Mouse (Mus musculus) lung, postnatal 36 days (tissue): ENCODE results near the gene Grm2.
"Not testable (repeated sequence)": the region's sequence is repeated elsewhere in the genome, so short reads cannot be mapped to it uniquely, and the experiment has no call there.

Source experiments
- DNase-seq: peaks from one replicate; pipeline ENCODE4 v3.0.0; 2022; ENCODE audit warnings: mixed read lengths

Gene Grm2

DNA sequence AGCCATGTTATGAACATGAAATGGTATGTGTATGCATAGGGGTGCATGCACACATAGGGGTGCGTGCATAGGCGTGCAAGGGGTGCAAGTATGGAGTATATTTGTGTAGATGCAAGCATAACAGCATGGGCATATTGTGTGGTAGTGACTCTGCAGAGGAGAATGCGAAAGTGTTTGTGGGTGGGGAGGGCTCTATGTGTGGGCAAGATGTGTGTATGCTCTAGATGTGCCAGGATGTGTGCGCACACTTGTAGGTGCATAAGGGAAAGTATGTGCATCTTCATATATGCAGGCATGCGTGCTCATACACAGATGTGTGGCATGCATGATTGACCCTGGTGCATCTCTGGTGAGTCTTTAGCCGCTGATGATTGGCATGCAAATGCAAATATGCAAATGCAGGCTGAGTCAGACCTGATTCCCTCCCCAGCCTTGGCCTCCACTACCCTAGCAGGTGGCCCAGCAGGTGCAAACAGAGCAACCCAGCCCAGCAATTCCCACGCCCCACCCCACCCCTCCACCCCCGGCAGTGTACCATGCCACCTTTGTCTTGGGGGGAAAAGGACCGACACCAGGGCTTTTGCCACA lies 10.1 kb downstream of the Grm2 start:
- DNase-seq = no peak

DNA sequence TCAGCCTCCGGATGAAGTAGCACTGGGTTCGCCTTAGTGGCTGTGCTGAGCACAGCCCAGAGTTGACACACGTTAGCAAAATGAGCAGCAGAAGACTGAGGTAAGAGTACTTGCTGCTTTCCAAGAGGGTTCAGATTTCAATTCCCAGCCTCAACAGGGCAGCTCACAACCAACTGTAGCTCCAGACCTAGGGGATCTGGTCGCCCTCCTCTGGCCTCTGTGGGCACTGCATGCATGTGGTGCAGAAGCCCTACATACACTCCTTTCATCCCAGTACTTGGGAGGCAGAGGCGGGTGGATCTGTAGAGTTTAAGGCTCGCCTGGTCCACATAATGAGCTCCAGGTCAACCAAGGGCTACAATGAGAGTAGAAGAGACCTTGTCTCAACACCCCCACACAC lies 12.1 kb downstream of the Grm2 start:
- DNase-seq = peak; percentile 2

DNA sequence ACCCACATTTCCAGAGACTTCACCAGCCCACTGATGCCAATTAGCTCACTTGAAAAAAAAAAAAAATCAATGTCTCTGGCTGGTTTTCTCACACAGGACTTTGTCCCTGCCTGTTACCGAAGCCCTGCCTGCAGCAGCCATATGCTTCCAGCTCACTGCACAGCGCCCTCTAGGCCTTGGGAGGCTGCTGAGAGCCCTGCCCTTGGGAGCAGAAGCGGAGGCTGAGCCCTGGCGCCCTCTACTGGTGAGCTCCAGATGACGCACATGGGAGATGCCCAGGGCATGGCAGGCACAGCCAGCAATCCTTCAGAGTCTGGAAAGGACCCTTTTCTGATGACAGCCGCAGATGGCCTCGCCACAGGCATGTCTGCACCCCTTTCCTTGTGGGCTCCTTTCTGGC lies 12.8 kb downstream of the Grm2 start:
- DNase-seq = peak; percentile 85

DNA sequence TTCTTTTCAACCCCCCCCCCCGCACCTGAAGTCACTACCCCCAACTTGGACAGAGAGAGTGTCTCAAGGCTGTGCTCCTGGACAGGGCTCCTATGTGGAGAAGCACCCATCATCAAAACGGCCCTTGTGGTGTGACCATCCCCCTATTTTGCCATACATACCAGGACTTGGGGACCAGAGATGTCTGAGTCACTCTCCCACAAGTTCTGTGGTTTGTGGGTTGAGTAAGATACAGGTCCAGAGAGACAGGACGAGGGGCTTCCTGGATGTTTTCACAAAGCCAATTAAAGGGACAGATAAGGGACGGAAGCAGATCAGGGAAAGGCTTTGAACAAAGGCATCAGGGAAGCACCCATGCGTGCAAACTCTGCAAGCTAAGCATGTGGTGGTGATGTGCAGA lies 14.5 kb downstream of the Grm2 start:
- no peak for DNase-seq

DNA sequence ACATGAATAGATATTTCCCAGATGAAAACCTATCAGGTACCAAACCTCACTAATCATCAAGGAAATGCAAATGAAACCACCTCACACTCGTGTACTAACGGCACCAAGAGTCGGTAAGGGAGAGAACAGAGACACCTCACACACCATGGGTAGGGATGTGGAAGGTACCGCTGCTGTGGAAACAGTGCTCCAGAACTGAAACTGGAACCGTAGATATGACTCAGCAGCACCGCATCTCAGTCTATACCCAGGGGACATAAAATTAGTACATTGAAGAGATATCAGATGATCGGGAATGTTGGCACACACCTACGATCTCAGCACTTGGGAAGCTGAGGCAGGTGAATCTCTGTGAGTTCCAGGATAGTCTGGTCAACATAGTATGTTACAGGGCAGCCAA lies 17.7 kb downstream of the Grm2 start:
- no peak for DNase-seq

DNA sequence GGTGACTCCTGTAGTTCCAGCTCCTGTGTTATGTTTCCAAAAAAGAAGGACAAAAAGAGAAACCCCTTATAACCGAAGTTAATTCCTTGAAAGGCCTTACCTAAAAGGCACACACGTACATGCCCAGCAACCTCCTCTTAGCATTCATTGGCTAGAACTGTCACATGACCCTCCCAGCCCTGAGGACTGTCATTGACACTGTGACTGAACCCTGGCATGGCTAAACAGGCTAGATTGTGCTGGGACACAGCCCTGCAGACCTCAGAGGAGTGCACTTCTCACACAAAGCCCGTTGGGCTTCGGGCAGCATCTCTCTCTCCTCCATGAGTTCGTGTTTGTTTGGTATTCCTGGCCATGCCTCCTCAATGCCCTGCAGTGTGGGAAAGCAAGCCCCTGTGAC lies 23.7 kb downstream of the Grm2 start:
- DNase-seq = no peak

DNA sequence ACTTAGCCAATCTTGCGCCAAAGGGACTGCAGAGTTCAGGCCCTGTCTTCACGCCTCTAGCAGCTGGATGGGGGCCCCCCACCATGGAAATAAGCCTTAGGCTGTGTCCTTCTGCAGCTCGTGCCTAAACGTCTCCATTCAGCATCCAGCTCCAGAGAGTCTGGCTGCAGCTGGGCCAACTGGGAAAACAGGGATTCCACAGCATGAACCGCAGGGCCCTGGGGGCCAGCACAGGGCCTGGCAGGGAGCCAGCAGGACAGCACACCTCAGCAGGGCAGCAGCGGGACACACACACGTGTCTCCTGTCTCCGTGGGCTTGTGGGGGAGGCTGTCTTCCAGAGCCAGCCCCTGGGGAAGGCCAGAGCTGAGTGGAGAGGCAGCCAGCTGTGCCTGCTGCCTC lies 28.1 kb downstream of the Grm2 start:
- not testable (repeated sequence) for DNase-seq

DNA sequence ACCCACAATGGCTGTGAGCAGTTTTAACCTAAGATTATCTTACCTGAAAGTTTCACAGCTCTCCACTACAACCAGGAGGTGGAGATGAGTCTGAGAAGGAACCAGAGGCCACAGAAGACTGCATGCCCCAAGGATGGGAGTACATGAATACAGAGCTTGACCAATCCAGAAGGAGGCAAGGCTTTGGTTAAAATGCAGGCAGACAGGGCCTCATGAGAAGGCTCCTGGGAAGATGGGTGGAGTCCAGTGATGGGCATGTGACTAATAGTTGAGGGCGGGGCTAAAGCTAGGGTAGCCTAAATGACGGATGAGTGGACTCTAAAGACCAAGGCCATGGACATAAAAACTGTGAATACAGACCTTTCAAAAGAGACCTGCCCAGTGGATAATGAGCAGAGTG lies 29.6 kb downstream of the Grm2 start, which contains the start of gene Iqcf6:
Gene Iqcf6, plus strand, starts transcription at position 301 of the 400 bp plus-strand sequence.
- no peak for DNase-seq

DNA sequence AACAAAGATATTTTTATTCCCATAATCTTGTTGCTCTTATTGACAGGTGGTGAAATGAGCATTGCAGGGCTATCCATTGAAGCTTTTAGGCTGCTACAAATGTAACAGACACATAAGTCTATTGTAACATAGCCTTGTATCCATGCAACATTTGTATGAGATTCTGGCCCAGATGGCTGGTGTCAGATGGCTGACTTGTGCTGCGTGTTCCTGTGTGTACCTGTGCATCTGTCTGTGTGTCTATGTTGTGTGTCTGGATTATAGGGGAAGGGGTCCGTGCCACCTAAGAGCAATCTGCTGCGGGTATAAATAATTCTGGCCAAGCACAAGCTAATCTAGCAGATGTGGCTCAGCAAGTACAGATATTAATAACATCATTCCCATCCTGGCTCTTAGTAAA lies 38.4 kb downstream of the Grm2 start:
- DNase-seq = no peak

DNA sequence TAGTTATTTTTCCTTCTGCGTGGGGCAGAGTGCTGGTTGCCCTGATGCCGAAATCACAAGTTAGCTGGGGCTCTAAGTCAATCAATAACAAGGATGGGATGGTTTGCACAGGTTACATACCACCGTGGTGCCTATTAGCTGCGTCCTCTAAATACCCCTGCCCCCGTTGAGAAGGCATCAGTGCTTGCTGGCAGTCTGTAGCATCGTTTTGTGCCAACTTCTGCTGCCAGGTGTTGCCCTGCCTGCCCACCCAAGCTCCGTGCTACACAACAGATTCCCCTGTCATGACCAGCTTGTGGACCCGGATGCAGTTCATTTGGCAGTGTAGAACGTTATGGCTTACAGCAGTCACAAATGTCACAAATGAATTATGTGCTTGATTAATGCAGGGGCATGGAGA lies 39.6 kb downstream of the Grm2 start:
- DNase-seq = no peak

DNA sequence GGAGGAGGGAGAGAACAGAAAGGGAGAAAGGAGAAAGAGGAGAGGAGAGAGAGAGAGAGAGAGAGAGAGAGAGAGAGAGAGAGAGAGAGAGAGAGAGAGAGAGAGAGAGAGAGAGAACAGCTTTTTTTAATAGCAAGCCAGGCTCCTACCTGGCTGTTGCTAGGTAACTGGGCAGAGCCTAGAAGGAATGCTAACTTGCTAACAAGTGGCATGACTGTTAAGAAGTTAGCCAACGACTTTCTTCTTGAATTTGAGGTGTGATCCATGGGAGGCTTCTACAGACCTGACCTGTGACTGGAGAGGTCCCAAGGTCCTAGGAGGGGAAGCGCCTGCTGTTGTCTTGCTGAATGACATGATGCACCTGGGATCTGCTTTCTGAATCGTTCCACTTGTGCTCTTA lies 41.3 kb downstream of the Grm2 start:
- peak; percentile 4 for DNase-seq

DNA sequence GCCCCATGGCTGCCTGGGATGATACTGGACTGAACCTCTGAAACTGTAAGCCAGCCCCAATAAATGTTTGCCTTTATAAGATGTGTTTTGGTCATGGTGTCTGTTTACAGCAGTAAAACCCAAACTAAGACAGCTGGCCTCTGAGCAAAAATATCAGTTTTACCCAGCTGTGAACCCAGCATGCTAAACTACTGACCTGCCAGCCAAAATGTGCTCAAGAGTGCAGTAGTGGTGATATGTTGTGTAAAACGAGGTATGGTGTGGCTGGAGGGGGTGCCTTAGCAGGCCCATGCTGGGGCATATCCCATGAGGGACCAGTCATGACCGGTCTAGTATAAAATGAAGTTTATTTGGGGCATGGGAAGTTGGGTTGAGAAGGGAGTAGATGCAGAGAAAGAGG lies 41.9 kb downstream of the Grm2 start:
- no peak for DNase-seq

DNA sequence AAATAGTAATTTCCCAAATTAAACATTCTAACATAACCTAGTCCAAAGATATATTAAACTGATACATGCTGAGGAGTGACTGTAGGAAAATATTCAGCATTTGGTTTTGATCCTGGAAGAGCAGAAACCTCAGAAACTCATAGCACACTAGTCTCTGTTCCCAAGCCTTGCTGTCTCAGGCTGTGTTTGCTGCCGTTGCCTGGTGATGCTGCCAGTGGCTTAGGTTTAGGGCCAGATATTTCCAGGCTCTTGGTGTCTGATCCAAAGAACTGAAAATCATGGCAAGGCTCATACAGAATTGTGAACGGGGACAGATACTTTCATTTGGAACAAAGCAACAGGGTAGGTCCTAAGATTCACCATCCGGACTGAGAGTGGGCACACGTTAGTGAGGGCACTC lies 45.2 kb downstream of the Grm2 start:
- no peak for DNase-seq

DNA sequence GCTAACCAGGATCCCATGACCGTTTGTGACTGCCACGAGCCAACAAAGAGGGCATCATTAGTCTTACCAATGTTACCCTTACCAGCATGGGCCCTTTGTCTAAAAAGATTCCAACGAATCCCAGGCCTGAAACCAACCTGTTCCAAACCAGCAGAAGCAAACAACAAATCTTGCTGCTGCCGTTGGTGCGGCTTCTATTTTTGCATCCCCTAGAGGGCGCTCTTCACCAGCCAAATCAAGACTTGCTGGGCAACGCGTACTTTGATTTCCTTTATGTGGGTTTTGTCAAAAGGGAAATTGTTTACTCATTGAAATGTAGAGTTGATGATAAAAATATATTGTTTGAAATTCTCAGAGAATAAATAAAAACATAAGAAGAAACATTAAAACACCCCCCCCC lies 55.3 kb downstream of the Grm2 start:
- DNase-seq = peak; percentile 44

DNA sequence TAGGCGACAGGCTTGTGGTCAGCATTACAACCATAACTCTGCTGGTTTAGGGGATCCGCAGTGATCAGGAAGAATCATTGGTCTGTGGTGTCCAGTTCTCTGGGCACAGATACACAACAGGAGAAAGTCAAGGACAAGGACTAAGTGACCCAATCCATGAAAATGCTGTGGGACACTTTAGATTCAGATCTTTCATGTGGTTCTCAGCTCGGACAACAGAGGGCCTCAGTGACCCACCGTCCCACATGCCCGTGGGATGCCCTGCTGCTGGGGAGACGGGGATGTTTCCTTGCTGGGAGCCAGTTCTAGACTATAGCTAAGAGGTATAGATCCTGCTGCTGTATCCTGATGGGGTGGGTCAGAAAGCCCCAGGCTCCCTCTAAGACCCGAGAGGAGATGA lies 57.4 kb downstream of the Grm2 start:
- DNase-seq = no peak

DNA sequence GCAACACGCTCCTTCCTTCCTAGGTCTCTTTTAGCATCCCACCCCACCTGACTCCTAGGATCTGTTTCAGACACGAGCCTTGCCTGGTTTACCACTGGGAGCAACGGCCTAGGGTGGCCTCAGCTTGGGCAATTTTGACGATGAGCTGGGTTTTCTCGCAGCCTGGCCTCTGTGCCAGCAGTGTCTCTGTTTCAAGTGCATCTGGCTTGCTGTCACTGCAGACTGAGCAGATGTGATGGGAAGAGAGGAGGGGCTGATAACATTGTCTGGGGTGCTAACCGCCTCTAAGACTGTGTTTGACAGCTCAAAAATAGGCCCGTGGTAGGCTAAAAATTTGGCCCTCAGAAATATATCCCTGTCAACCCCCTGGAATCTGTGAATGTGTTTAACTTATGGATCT lies 60.0 kb downstream of the Grm2 start:
- DNase-seq = no peak

DNA sequence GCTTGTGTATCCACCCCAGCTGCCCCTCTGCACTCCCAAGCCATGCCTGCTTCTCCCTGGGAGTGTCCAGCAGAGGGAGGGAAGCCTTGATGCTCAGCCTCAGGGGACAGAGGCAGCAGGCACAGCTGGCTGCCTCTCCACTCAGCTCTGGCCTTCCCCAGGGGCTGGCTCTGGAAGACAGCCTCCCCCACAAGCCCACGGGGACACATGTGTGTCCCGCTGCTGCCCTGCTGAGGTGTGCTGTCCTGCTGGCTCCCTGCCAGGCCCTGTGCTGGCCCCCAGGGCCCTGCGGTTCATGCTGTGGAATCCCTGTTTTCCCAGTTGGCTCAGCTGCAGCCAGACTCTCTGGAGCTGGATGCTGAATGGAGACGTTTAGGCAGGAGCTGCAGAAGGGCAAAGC lies 60.5 kb downstream of the Grm2 start:
- DNase-seq = not testable (repeated sequence)
